Mouse (Mus musculus) embryonic facial prominence, embryonic 13.5 days (tissue): ENCODE data around the gene Baz2b. TPM values are rescaled to one million over a fixed set of nuclear protein-coding genes. Genes with fewer than 3 reads are reported as not detected.
A peak's percentile ranks its signal among the peaks of the same experiment; 100 is the strongest.

Source experiments
- ATAC-seq: fragments of 200-750 bp; cut with Nextera tagmentation; 2 replicates; pipeline ENCODE4 v1.8.0; 2017; ENCODE audit warnings: low read depth; ENCODE audit not compliant: insufficient number of reproducible peaks, insufficient read depth, low FRiP score, low TSS enrichment
- H3K27ac ChIP-seq: fragments of 300-500 bp; sonication (generic); 2 replicates; pipeline ENCODE4 v1.5.1; 2015; ENCODE audit warnings: moderate library complexity, mild to moderate bottlenecking, inconsistent platforms
- H3K27me3 ChIP-seq: fragments of 300-500 bp; sonication (generic); 2 replicates; pipeline ENCODE4 v1.6.1; 2015; ENCODE audit warnings: mild to moderate bottlenecking, inconsistent platforms
- H3K36me3 ChIP-seq: fragments of 300-500 bp; sonication (generic); 2 replicates; pipeline ENCODE4 v1.6.1; 2015; ENCODE audit warnings: mild to moderate bottlenecking, inconsistent platforms
- H3K4me1 ChIP-seq: fragments of 300-500 bp; sonication (generic); 2 replicates; pipeline ENCODE4 v1.6.1; 2015; ENCODE audit warnings: inconsistent platforms
- H3K4me2 ChIP-seq: fragments of 300-500 bp; sonication (generic); 2 replicates; pipeline ENCODE4 v1.6.1; 2015; ENCODE audit warnings: moderate library complexity, mild to moderate bottlenecking, inconsistent platforms
- H3K4me3 ChIP-seq: fragments of 300-500 bp; sonication (generic); 2 replicates; pipeline ENCODE4 v1.5.1; 2015; ENCODE audit warnings: mild to moderate bottlenecking, inconsistent platforms
- H3K9ac ChIP-seq: fragments of 300-500 bp; sonication (generic); 2 replicates; pipeline ENCODE4 v1.6.1; 2015; ENCODE audit warnings: mild to moderate bottlenecking, inconsistent platforms
- H3K9me3 ChIP-seq: fragments of 300-500 bp; sonication (generic); 2 replicates; pipeline ENCODE4 v1.6.1; 2016; ENCODE audit warnings: inconsistent platforms
- WGBS: fragments of 180-500 bp; shearing (Covaris S2); methylation state at CpG from one replicate; pipeline ENCODE4 v1.1.7; 2015; ENCODE audit warnings: mixed read lengths; 5-methylcytosine and 5-hydroxymethylcytosine counted together
- polyA plus RNA-seq: library from polyadenylated mRNA; unstranded; fragments of >200 nt; fragmentation: Nextera tagmentation; extraction: Ambion mirVana; gene quantifications from 2 replicates; pipeline ENCODE4 v1.2.1, GENCODE M21; 2015

Gene Baz2b
- polyA plus RNA-seq, 1 experiment from 2014 or later, result 70.2 TPM

GRCm38 (mm10) chr2:59987521-59987920 is 222.1 kb downstream of the Baz2b start:
- no peak for ATAC-seq
- Histone ChIP-seq H3K27ac (peak overlapping the region; percentile 48; the same call in 1 of the 2 replicates), H3K4me3 (no peak overlapping the region), H3K36me3 (peaks cover 10% of the 10 kb centered on the region; the same call in 1 of the 2 replicates), H3K4me2 (no peak overlapping the region), H3K9me3 (no peaks in the 10 kb centered on the region), H3K4me1 (peaks cover 22% of the 10 kb centered on the region), H3K9ac (no peak overlapping the region), H3K27me3 (no peaks in the 10 kb centered on the region)
- 25% methylated on average over 6 of the region's 6 CpGs for WGBS

GRCm38 (mm10) chr2:59979488-59980220 is 230.0 kb downstream of the Baz2b start:
- Histone ChIP-seq H3K9ac (no peak overlapping the region), H3K4me3 (no peak overlapping the region), H3K9me3 (no peaks in the 10 kb centered on the region), H3K4me2 (no peak overlapping the region), H3K36me3 (peaks cover 35% of the 10 kb centered on the region), H3K27ac (no peak overlapping the region), H3K27me3 (no peaks in the 10 kb centered on the region), H3K4me1 (peaks cover 10% of the 10 kb centered on the region)
- no peak for ATAC-seq
- WGBS, result 41% methylated on average over 6 of the region's 6 CpGs

GRCm38 (mm10) chr2:59976680-59977079 is 233.0 kb downstream of the Baz2b start:
- Histone ChIP-seq H3K36me3 (peaks cover 31% of the 10 kb centered on the region), H3K4me3 (no peak overlapping the region), H3K27ac (no peak overlapping the region), H3K4me1 (peaks cover 10% of the 10 kb centered on the region), H3K4me2 (no peak overlapping the region), H3K9ac (no peak overlapping the region), H3K27me3 (no peaks in the 10 kb centered on the region), H3K9me3 (no peaks in the 10 kb centered on the region)
- 93% methylated on average over 5 of the region's 5 CpGs for WGBS
- ATAC-seq, result no peak

- WGBS, result 90% methylated on average over 6 of the region's 6 CpGs
- Histone ChIP-seq H3K4me2 (no peak overlapping the region), H3K27ac (no peak overlapping the region), H3K4me1 (peaks cover 15% of the 10 kb centered on the region), H3K9me3 (no peaks in the 10 kb centered on the region), H3K9ac (no peak overlapping the region), H3K36me3 (peaks cover 31% of the 10 kb centered on the region), H3K4me3 (no peak overlapping the region), H3K27me3 (no peaks in the 10 kb centered on the region)
- ATAC-seq, result no peak
Observed at GRCm38 (mm10) chr2:59975772-59976171, 233.9 kb downstream of the Baz2b start.

GRCm38 (mm10) chr2:59973962-59974361 is 235.7 kb downstream of the Baz2b start:
- 82% methylated on average over 5 of the region's 5 CpGs for WGBS
- Histone ChIP-seq H3K4me3 (no peak overlapping the region), H3K9ac (no peak overlapping the region), H3K4me1 (0 out of 2 replicates have a peak, but pooled peaks cover 8% of the 10 kb centered on the region), H3K27ac (no peak overlapping the region), H3K4me2 (no peak overlapping the region), H3K36me3 (peaks cover 38% of the 10 kb centered on the region), H3K27me3 (no peaks in the 10 kb centered on the region), H3K9me3 (no peaks in the 10 kb centered on the region)
- no peak for ATAC-seq

GRCm38 (mm10) chr2:59973104-59973641 is 236.5 kb downstream of the Baz2b start:
- H3K36me3 ChIP-seq, result peaks cover 42% of the 10 kb centered on the region
- H3K27ac ChIP-seq, result no peak overlapping the region
- H3K9ac ChIP-seq, result no peak overlapping the region
- H3K27me3 ChIP-seq, result no peaks in the 10 kb centered on the region
- no peak for ATAC-seq
- H3K4me1 ChIP-seq, result 0 out of 2 replicates have a peak, but pooled peaks cover 8% of the 10 kb centered on the region
- no peak overlapping the region for H3K4me3 ChIP-seq
- no peak overlapping the region for H3K4me2 ChIP-seq
- 89% methylated on average over 4 of the region's 4 CpGs for WGBS
- no peaks in the 10 kb centered on the region for H3K9me3 ChIP-seq

GRCm38 (mm10) chr2:59970511-59970910 is 239.1 kb downstream of the Baz2b start:
- Histone ChIP-seq H3K4me1 (0 out of 2 replicates have a peak, but pooled peaks cover 8% of the 10 kb centered on the region), H3K9me3 (no peaks in the 10 kb centered on the region), H3K36me3 (peaks cover 34% of the 10 kb centered on the region), H3K27me3 (no peaks in the 10 kb centered on the region), H3K9ac (no peak overlapping the region), H3K4me2 (no peak overlapping the region), H3K27ac (no peak overlapping the region), H3K4me3 (no peak overlapping the region)
- 73% methylated on average over 9 of the region's 9 CpGs for WGBS
- no peak for ATAC-seq

GRCm38 (mm10) chr2:59969099-59969498 is 240.5 kb downstream of the Baz2b start:
- H3K27me3 ChIP-seq, result no peaks in the 10 kb centered on the region
- ATAC-seq, result no peak
- 92% methylated on average over 10 of the region's 10 CpGs for WGBS

GRCm38 (mm10) chr2:59968593-59968992 is 241.0 kb downstream of the Baz2b start:
- ATAC-seq, result no peak
- no peaks in the 10 kb centered on the region for H3K27me3 ChIP-seq
- WGBS, result 86% methylated on average over 7 of the region's 7 CpGs
- no peak overlapping the region for H3K4me2 ChIP-seq
- H3K9ac ChIP-seq, result no peak overlapping the region
- H3K4me1 ChIP-seq, result 0 out of 2 replicates have a peak, but pooled peaks cover 8% of the 10 kb centered on the region
- H3K9me3 ChIP-seq, result no peaks in the 10 kb centered on the region
- no peak overlapping the region for H3K27ac ChIP-seq
- H3K36me3 ChIP-seq, result peaks cover 24% of the 10 kb centered on the region
- no peak overlapping the region for H3K4me3 ChIP-seq

More at GRCm38 (mm10) chr2:59969099-59969498, 240.5 kb downstream of the Baz2b start:
- H3K4me3 ChIP-seq, result no peak overlapping the region
- H3K36me3 ChIP-seq, result peaks cover 24% of the 10 kb centered on the region
- H3K9ac ChIP-seq, result no peak overlapping the region
- H3K9me3 ChIP-seq, result no peaks in the 10 kb centered on the region
- H3K4me2 ChIP-seq, result no peak overlapping the region
- no peak overlapping the region for H3K27ac ChIP-seq
- H3K4me1 ChIP-seq, result 0 out of 2 replicates have a peak, but pooled peaks cover 8% of the 10 kb centered on the region

- peaks cover 33% of the 10 kb centered on the region for H3K36me3 ChIP-seq
- H3K9ac ChIP-seq, result no peak overlapping the region
Observed at GRCm38 (mm10) chr2:59966454-59966853, 243.2 kb downstream of the Baz2b start.

GRCm38 (mm10) chr2:59963011-59963410 is 246.6 kb downstream of the Baz2b start:
- 76% methylated on average over 5 of the region's 5 CpGs for WGBS
- Histone ChIP-seq H3K36me3 (peaks cover 41% of the 10 kb centered on the region), H3K27ac (no peak overlapping the region), H3K9ac (no peak overlapping the region), H3K4me1 (no peaks in the 10 kb centered on the region), H3K9me3 (no peaks in the 10 kb centered on the region), H3K27me3 (no peaks in the 10 kb centered on the region), H3K4me3 (no peak overlapping the region), H3K4me2 (no peak overlapping the region)
- ATAC-seq, result no peak

More at GRCm38 (mm10) chr2:59966454-59966853, 243.2 kb downstream of the Baz2b start:
- no peaks in the 10 kb centered on the region for H3K27me3 ChIP-seq
- H3K4me3 ChIP-seq, result no peak overlapping the region
- no peak for ATAC-seq
- H3K4me1 ChIP-seq, result 0 out of 2 replicates have a peak, but pooled peaks cover 8% of the 10 kb centered on the region
- WGBS, result 65% methylated on average over 6 of the region's 6 CpGs
- H3K4me2 ChIP-seq, result no peak overlapping the region
- no peak overlapping the region for H3K27ac ChIP-seq
- H3K9me3 ChIP-seq, result no peaks in the 10 kb centered on the region

- H3K4me3 ChIP-seq, result no peak overlapping the region
- H3K9me3 ChIP-seq, result no peaks in the 10 kb centered on the region
- H3K27ac ChIP-seq, result no peak overlapping the region
- no peaks in the 10 kb centered on the region for H3K4me1 ChIP-seq
- H3K4me2 ChIP-seq, result no peak overlapping the region
- H3K9ac ChIP-seq, result no peak overlapping the region
- peaks cover 40% of the 10 kb centered on the region for H3K36me3 ChIP-seq
- 81% methylated on average over 4 of the region's 4 CpGs for whole genome bisulfite sequencing
- no peak for ATAC-seq
- no peaks in the 10 kb centered on the region for H3K27me3 ChIP-seq
Observed at GRCm38 (mm10) chr2:59962579-59962978, 247.1 kb downstream of the Baz2b start.
